Mouse (Mus musculus): ENCODE results near the gene Kirrel. TPM values are rescaled to one million over a fixed set of nuclear protein-coding genes. Genes with fewer than 3 reads are reported as not detected.

Gene Kirrel
- 23.5 and 23.6 TPM in 2 replicates for polyA plus RNA-seq (2012; rRNA removed)

- peak; percentile 66 for DNase-seq (ENCODE audit: low spot score)
These were observed at the start of gene Kirrel for GRCm38 (mm10) chr3:87174096-87174768. TSS of gene Kirrel (minus strand) at chr3:87174747.

- DNase-seq (ENCODE audit: low spot score) = no peak
These were observed 49.1 kb upstream of the Kirrel start for GRCm38 (mm10) chr3:87223636-87224035.

GRCm38 (mm10) chr3:87222346-87222745 is 47.8 kb upstream of the Kirrel start:
- DNase-seq (ENCODE audit: low spot score) = no peak

GRCm38 (mm10) chr3:87215176-87215575 is 40.6 kb upstream of the Kirrel start:
- DNase-seq (ENCODE audit: low spot score) = no peak

- no peak for DNase-seq (ENCODE audit: low spot score)
These were observed 39.8 kb upstream of the Kirrel start for GRCm38 (mm10) chr3:87214221-87214864.

- DNase-seq (ENCODE audit: low spot score) = no peak
These were observed 32.0 kb upstream of the Kirrel start for GRCm38 (mm10) chr3:87206336-87207075.

- no peak for DNase-seq (ENCODE audit: low spot score)
These were observed 22.1 kb upstream of the Kirrel start for GRCm38 (mm10) chr3:87196637-87197036.

- DNase-seq (ENCODE audit: low spot score) = no peak
These were observed 20.5 kb upstream of the Kirrel start for GRCm38 (mm10) chr3:87195041-87195440.

- no peak for DNase-seq (ENCODE audit: low spot score)
These were observed 20.0 kb upstream of the Kirrel start for GRCm38 (mm10) chr3:87194591-87194990.

GRCm38 (mm10) chr3:87193756-87194155 is 19.2 kb upstream of the Kirrel start:
- no peak for DNase-seq (ENCODE audit: low spot score)

- no peak for DNase-seq (ENCODE audit: low spot score)
These were observed 18.8 kb upstream of the Kirrel start for GRCm38 (mm10) chr3:87193352-87193751.

GRCm38 (mm10) chr3:87176687-87177086 is 2.1 kb upstream of the Kirrel start:
- DNase-seq (ENCODE audit: low spot score) = no peak

- no peak for DNase-seq (ENCODE audit: low spot score)
These were observed 880 bp upstream of the Kirrel start for GRCm38 (mm10) chr3:87175438-87175815.

- DNase-seq (ENCODE audit: low spot score) = no peak
These were observed 356 bp upstream of the Kirrel start for GRCm38 (mm10) chr3:87174769-87175437.

- DNase-seq (ENCODE audit: low spot score) = no peak
These were observed 961 bp downstream of the Kirrel start for GRCm38 (mm10) chr3:87173486-87174085.

- DNase-seq (ENCODE audit: low spot score) = no peak
These were observed 1.5 kb downstream of the Kirrel start for GRCm38 (mm10) chr3:87173103-87173444.

- DNase-seq (ENCODE audit: low spot score) = no peak
These were observed 2.0 kb downstream of the Kirrel start for GRCm38 (mm10) chr3:87172351-87173102.

- no peak for DNase-seq (ENCODE audit: low spot score)
These were observed 3.1 kb downstream of the Kirrel start for GRCm38 (mm10) chr3:87171201-87172100.

GRCm38 (mm10) chr3:87169402-87170015 is 5.0 kb downstream of the Kirrel start:
- DNase-seq (ENCODE audit: low spot score) = no peak

- DNase-seq (ENCODE audit: low spot score) = no peak
These were observed 5.8 kb downstream of the Kirrel start for GRCm38 (mm10) chr3:87168756-87169155.
